Mouse (Mus musculus): ENCODE results near the gene Hpn. TPM values are rescaled to one million over a fixed set of nuclear protein-coding genes. Genes with fewer than 3 reads are reported as not detected.

Gene Hpn
- polyA plus RNA-seq, 1 experiment from 2014 or later: 145 TPM

- peaks cover 11% of the 10 kb centered on the region for H3K4me1 ChIP-seq (ENCODE audit: control insufficient read depth, low read depth, low read length)
- H3K27ac ChIP-seq (ENCODE audit: low read length): peak within 1 kb of the TSS; percentile 76
- H3K4me2 ChIP-seq (ENCODE audit: low read depth, low read length): peak within 1 kb of the TSS; percentile 39
- no peaks in the 10 kb centered on the region for H3K27me3 ChIP-seq (ENCODE audit: control insufficient read depth, insufficient read depth, low read depth, low read length)
- H3K9me3 ChIP-seq (replicated peaks; ENCODE audit: control insufficient read depth, low read length): no peaks in the 10 kb centered on the region
- 51% methylated on average over 5 of the region's 5 CpGs for WGBS (ENCODE audit: insufficient replicate concordance)
- no peaks in the 10 kb centered on the region for H3K36me3 ChIP-seq (ENCODE audit: control insufficient read depth, insufficient read depth)
- H3K9ac ChIP-seq (ENCODE audit: low read depth, low read length): peak within 1 kb of the TSS; percentile 20; the same call in 1 of the 2 replicates
- peak within 1 kb of the TSS; percentile 19; the same call in 1 of the 2 replicates for H3K4me3 ChIP-seq (ENCODE audit: low read depth, low read length)
- no peak; the same call in 1 of the 2 replicates for ATAC-seq (ENCODE audit: low read depth)
These were observed 40.4 kb upstream of the Hpn start, which contains the start of gene Gramd1a for GRCm38 (mm10) chr7:31155296-31156033. Gramd1a (minus strand) TSS chr7:31155896.

GRCm38 (mm10) chr7:31153536-31154320, 38.6 kb upstream of the Hpn start:
- ATAC-seq (ENCODE audit: low read depth): no peak
- Histone ChIP-seq H3K9me3 (replicated peaks; ENCODE audit: control insufficient read depth, low read length) (no peaks in the 10 kb centered on the region), H3K36me3 (ENCODE audit: control insufficient read depth, insufficient read depth) (no peaks in the 10 kb centered on the region), H3K27me3 (ENCODE audit: control insufficient read depth, insufficient read depth, low read depth, low read length) (no peaks in the 10 kb centered on the region), H3K4me1 (ENCODE audit: control insufficient read depth, low read depth, low read length) (peaks cover 22% of the 10 kb centered on the region), H3K27ac (ENCODE audit: low read length) (no peak overlapping the region), H3K4me3 (ENCODE audit: low read depth, low read length) (no peak overlapping the region), H3K4me2 (ENCODE audit: low read depth, low read length) (no peak overlapping the region), H3K9ac (ENCODE audit: low read depth, low read length) (no peak overlapping the region)
- WGBS (ENCODE audit: insufficient replicate concordance): 77% methylated on average over 6 of the region's 6 CpGs

DNA sequence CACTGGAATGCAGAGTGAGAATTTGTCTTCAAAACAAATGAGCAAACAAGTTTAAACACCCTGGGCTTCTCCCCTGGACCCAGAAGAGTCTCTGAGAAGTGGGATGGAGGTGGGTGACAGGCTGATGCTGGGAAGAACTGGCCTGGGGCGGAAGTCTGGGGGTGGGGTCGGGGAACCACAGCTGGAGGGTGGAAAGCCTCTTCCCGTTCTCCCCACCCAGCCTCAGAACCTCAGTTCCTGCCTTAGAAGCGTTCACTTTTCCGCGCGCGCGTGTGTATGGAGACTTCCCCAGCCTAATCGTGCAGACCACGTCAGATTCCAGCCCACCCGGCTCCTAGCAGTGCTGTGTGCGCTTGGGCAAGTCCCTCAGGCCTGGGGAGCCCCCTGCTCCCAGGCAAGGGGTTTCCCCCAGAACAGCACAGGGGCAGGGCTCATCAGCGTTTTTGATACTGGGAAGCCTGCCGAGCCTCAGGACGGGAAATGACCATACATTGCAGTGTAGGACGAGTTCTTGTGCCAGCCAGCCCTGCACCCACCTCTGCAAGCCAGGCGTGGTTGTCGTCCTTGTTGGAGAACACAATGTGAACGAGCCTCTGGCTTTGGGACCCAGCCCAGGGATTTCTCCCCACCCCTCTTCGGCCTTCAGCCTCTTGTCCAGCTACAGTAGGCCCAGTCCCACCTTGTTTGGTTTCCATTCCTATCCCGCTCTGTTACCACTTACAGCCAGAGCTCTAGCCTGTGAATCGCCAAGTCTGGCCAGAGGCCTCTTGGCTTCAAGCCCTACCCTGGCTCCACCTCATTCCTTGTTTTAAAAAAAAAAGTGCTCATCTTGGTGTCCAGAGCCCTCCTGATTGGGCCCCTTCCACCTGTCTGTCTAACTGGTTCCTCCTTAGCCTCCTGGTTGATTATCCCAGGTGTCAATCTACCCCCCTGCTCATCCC, 36.5 kb upstream of the Hpn start:
- H3K4me1 ChIP-seq (ENCODE audit: control insufficient read depth, low read depth, low read length): peaks cover 38% of the 10 kb centered on the region
- H3K9ac ChIP-seq (ENCODE audit: low read depth, low read length): peak overlapping the region; percentile 73
- H3K27ac ChIP-seq (ENCODE audit: low read length): peak overlapping the region; percentile 86
- H3K4me2 ChIP-seq (ENCODE audit: low read depth, low read length): peak overlapping the region; percentile 82
- no peaks in the 10 kb centered on the region for H3K36me3 ChIP-seq (ENCODE audit: control insufficient read depth, insufficient read depth)
- 13% methylated on average over 23 of the region's 23 CpGs for WGBS (ENCODE audit: insufficient replicate concordance)
- ATAC-seq (ENCODE audit: low read depth): peak; percentile 40
- no peaks in the 10 kb centered on the region for H3K27me3 ChIP-seq (ENCODE audit: control insufficient read depth, insufficient read depth, low read depth, low read length)
- no peaks in the 10 kb centered on the region for H3K9me3 ChIP-seq (replicated peaks; ENCODE audit: control insufficient read depth, low read length)
- H3K4me3 ChIP-seq (ENCODE audit: low read depth, low read length): peak overlapping the region; percentile 74

- Histone ChIP-seq H3K9me3 (replicated peaks; ENCODE audit: control insufficient read depth, low read length) (no peaks in the 10 kb centered on the region), H3K36me3 (ENCODE audit: control insufficient read depth, insufficient read depth) (no peaks in the 10 kb centered on the region), H3K9ac (ENCODE audit: low read depth, low read length) (peak overlapping the region; percentile 73), H3K4me2 (ENCODE audit: low read depth, low read length) (peak overlapping the region; percentile 82), H3K4me1 (ENCODE audit: control insufficient read depth, low read depth, low read length) (peaks cover 40% of the 10 kb centered on the region), H3K4me3 (ENCODE audit: low read depth, low read length) (peak overlapping the region; percentile 74), H3K27ac (ENCODE audit: low read length) (peak overlapping the region; percentile 86), H3K27me3 (ENCODE audit: control insufficient read depth, insufficient read depth, low read depth, low read length) (no peaks in the 10 kb centered on the region)
- peak; percentile 84 for ATAC-seq (ENCODE audit: low read depth)
- under 1% methylated on average over 62 of the region's 63 CpGs for WGBS (ENCODE audit: insufficient replicate concordance)
These were observed 35.6 kb upstream of the Hpn start for GRCm38 (mm10) chr7:31150566-31151300.

DNA sequence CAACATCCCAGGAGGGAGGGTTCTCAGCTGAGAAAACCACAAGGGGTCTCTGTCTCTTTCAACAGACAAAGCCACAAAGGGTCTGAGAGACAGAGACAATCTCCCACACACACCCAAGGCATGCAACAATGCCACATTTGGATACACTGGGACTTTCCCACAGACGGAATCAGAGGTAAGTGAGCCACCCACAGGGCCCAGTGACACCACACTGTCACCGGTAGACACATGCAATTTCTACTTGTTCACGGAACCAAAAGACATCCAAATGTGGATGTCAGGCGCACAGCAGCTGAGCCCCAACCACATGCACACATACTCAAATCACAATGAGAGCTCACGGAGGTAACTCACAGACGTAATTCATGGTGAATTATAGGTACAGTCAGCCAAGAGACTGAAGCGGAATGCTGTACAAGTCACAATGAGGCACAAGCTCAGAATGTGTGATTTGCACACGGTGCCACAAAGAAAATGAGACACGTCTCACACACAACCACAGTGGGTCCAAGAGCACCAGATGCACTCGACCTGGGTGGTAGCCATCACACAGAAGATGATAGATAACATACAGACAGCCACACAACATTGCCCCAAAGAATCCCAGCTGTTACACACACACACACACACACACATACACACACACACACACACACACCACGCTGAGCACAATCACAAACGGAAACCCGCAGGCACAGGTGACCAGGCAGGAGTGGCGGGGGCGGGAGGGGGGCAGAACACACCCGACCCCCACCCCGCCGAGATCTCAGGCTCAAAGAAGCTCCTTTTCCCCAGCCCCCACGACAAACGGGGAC, 34.9 kb upstream of the Hpn start:
- H3K4me1 ChIP-seq (ENCODE audit: control insufficient read depth, low read depth, low read length): peaks cover 40% of the 10 kb centered on the region
- ATAC-seq (ENCODE audit: low read depth): no peak

DNA sequence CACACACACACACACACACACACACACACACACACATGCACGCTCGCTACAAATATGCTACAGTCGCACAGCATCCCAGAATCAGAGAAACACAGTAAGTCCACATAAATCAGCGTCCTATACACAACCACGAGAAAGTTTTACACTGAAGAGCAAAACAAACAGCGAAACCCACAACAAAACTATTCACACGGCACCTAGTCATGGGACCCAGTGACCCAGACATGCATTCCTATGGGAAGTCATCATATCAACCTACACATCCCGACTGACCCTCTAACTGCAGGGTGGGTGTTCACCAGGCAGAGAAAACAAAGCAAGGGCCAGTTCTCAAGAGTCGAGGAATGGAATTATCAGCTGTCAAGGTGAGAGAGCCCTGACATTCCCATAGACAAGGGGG, 34.2 kb upstream of the Hpn start:
- H3K36me3 ChIP-seq (ENCODE audit: control insufficient read depth, insufficient read depth): no peaks in the 10 kb centered on the region; the same call in 1 of the 2 replicates
- peak overlapping the region; percentile 74; the same call in 1 of the 2 replicates for H3K4me3 ChIP-seq (ENCODE audit: low read depth, low read length)
- H3K9ac ChIP-seq (ENCODE audit: low read depth, low read length): no peak overlapping the region
- H3K4me1 ChIP-seq (ENCODE audit: control insufficient read depth, low read depth, low read length): peaks cover 40% of the 10 kb centered on the region
- H3K27me3 ChIP-seq (ENCODE audit: control insufficient read depth, insufficient read depth, low read depth, low read length): no peaks in the 10 kb centered on the region
- no peak for ATAC-seq (ENCODE audit: low read depth)
- WGBS (ENCODE audit: insufficient replicate concordance): 24% methylated on average over 9 of the region's 9 CpGs
- H3K27ac ChIP-seq (ENCODE audit: low read length): no peak overlapping the region
- H3K4me2 ChIP-seq (ENCODE audit: low read depth, low read length): peak overlapping the region; percentile 82
- no peaks in the 10 kb centered on the region for H3K9me3 ChIP-seq (replicated peaks; ENCODE audit: control insufficient read depth, low read length)

More for the DNA sequence above, 34.9 kb upstream of the Hpn start:
- peak overlapping the region; percentile 86; the same call in 1 of the 2 replicates for H3K27ac ChIP-seq (ENCODE audit: low read length)
- 4% methylated on average over 20 of the region's 20 CpGs for WGBS (ENCODE audit: insufficient replicate concordance)
- H3K36me3 ChIP-seq (ENCODE audit: control insufficient read depth, insufficient read depth): no peaks in the 10 kb centered on the region; the same call in 1 of the 2 replicates
- H3K27me3 ChIP-seq (ENCODE audit: control insufficient read depth, insufficient read depth, low read depth, low read length): no peaks in the 10 kb centered on the region
- peak overlapping the region; percentile 74 for H3K4me3 ChIP-seq (ENCODE audit: low read depth, low read length)
- no peaks in the 10 kb centered on the region for H3K9me3 ChIP-seq (replicated peaks; ENCODE audit: control insufficient read depth, low read length)
- peak overlapping the region; percentile 82 for H3K4me2 ChIP-seq (ENCODE audit: low read depth, low read length)
- H3K9ac ChIP-seq (ENCODE audit: low read depth, low read length): peak overlapping the region; percentile 73

- H3K4me3 ChIP-seq (ENCODE audit: low read depth, low read length): peak overlapping the region; percentile 37
- peak; percentile 42 for ATAC-seq (ENCODE audit: low read depth)
These were observed 33.7 kb upstream of the Hpn start for GRCm38 (mm10) chr7:31148756-31149155.

More at GRCm38 (mm10) chr7:31148756-31149155, 33.7 kb upstream of the Hpn start:
- Histone ChIP-seq H3K36me3 (ENCODE audit: control insufficient read depth, insufficient read depth) (no peaks in the 10 kb centered on the region; the same call in 1 of the 2 replicates), H3K9me3 (replicated peaks; ENCODE audit: control insufficient read depth, low read length) (no peaks in the 10 kb centered on the region), H3K27me3 (ENCODE audit: control insufficient read depth, insufficient read depth, low read depth, low read length) (no peaks in the 10 kb centered on the region), H3K4me2 (ENCODE audit: low read depth, low read length) (peak overlapping the region; percentile 82), H3K4me1 (ENCODE audit: control insufficient read depth, low read depth, low read length) (peaks cover 40% of the 10 kb centered on the region), H3K9ac (ENCODE audit: low read depth, low read length) (no peak overlapping the region), H3K27ac (ENCODE audit: low read length) (peak overlapping the region; percentile 44; the same call in 1 of the 2 replicates)
- WGBS (ENCODE audit: insufficient replicate concordance): 6% methylated on average over 9 of the region's 9 CpGs
